ENCODE assay signal across 24 mouse cellular contexts in genomic region chr8:106592458-106592857, GRCm38 (mm10).
"Had no signal": no experiment of that assay in that cellular context is flagged by ENCODE, and none has a peak within 500 bp of the region (broad histone marks: within the 10 kb centered on the region; RNA-seq: fewer than 3 reads in every experiment).

No protein-coding gene starts in this region.

- H3K36me3 ChIP-seq: heart, embryonic 12.5 days; hindbrain, embryonic 10.5 days; hindbrain, embryonic 12.5 days; limb, embryonic 13.5 days; limb, embryonic 15.5 days; liver, embryonic 12.5 days had no signal

- H3K27ac ChIP-seq: heart, adult 2 months; hindbrain, embryonic 10.5 days; hindbrain, embryonic 12.5 days; hindbrain, embryonic 14.5 days; limb, embryonic 13.5 days; limb, embryonic 15.5 days; liver, embryonic 12.5 days had no signal

- H3K4me1 ChIP-seq: hindbrain, embryonic 12.5 days; limb, embryonic 13.5 days; limb, embryonic 15.5 days had no signal

- H3K9ac ChIP-seq: forebrain, postnatal 0 days; heart, embryonic 12.5 days; hindbrain, embryonic 12.5 days; hindbrain, embryonic 14.5 days; limb, embryonic 13.5 days; limb, embryonic 15.5 days; liver, embryonic 12.5 days had no signal

- H3K4me2 ChIP-seq: heart, embryonic 12.5 days; hindbrain, embryonic 12.5 days; hindbrain, embryonic 14.5 days; limb, embryonic 13.5 days; limb, embryonic 15.5 days; liver, embryonic 12.5 days had no signal

- H3K27me3 ChIP-seq: hindbrain, embryonic 12.5 days; limb, embryonic 13.5 days; limb, embryonic 15.5 days; liver, embryonic 12.5 days had no signal

- H3K4me3 ChIP-seq: heart, adult 2 months; heart, embryonic 12.5 days; hindbrain, embryonic 10.5 days; hindbrain, embryonic 12.5 days; limb, embryonic 13.5 days; limb, embryonic 15.5 days; liver, embryonic 12.5 days had no signal

- DNase-seq: forebrain, postnatal 0 days; gastrocnemius, postnatal 14 days; gastrocnemius, postnatal 36 days; heart, adult 11 months; heart, adult 2 months; heart, postnatal 10 days; heart, postnatal 4 days; kidney, adult 18-20 months; kidney, adult 8-10 months; kidney, postnatal 10 days; kidney, postnatal 25 days; kidney, postnatal 4 days; layer of hippocampus, adult 9-11 months; layer of hippocampus, postnatal 36 days; left cerebral cortex, postnatal 4 days had no signal

- H3K9me3 ChIP-seq: heart, embryonic 12.5 days; hindbrain, embryonic 10.5 days; hindbrain, embryonic 12.5 days; limb, embryonic 13.5 days; limb, embryonic 15.5 days; liver, embryonic 12.5 days had no signal

- ATAC-seq: forebrain, postnatal 0 days; hindbrain, embryonic 16.5 days; inflammation-experienced regulatory T-cells, adult 6 months; liver, embryonic 12.5 days had no signal
